In genomic region chr9:88295798-88296197, GRCm38 (mm10) we compare ENCODE assay signal across 11 mouse cellular contexts. TPM values are rescaled to one million over a fixed set of nuclear protein-coding genes. Genes with fewer than 3 reads are reported as not detected.
DNase-seq lines count a peak whose midpoint lies in the region; ATAC-seq lines count a peak whose summit lies in the region.
"Had no signal": no experiment of that assay in that cellular context is flagged by ENCODE, and none has a peak within 500 bp of the region (broad histone marks: within the 10 kb centered on the region; RNA-seq: fewer than 3 reads in every experiment).

No protein-coding gene starts in this region.

- H3K9ac ChIP-seq in forebrain, embryonic 14.5 days (ENCODE audit: low read length): no peak overlapping the region
- no peak overlapping the region for H3K9ac ChIP-seq in neural tube, embryonic 14.5 days (replicated peaks; ENCODE audit: low read depth, low read length)
- H3K9ac ChIP-seq in hindbrain, embryonic 16.5 days (ENCODE audit: low read depth, low read length): no peak overlapping the region
- H3K9ac ChIP-seq: limb, embryonic 15.5 days had no signal

- no peaks in the 10 kb centered on the region for H3K27me3 ChIP-seq in forebrain, embryonic 14.5 days (replicated peaks; ENCODE audit: control insufficient read depth, insufficient read depth, low read length)
- no peaks in the 10 kb centered on the region for H3K27me3 ChIP-seq in forebrain, embryonic 10.5 days (ENCODE audit: poor library complexity, severe bottlenecking)
- no peaks in the 10 kb centered on the region for H3K27me3 ChIP-seq in neural tube, embryonic 14.5 days (ENCODE audit: control insufficient read depth, insufficient read depth, low read length)
- H3K27me3 ChIP-seq in hindbrain, embryonic 16.5 days (replicated peaks; ENCODE audit: control insufficient read depth, insufficient read depth, low read length): no peaks in the 10 kb centered on the region
- H3K27me3 ChIP-seq in splenic B cell, adult 2 months (ENCODE audit: control insufficient read depth, insufficient read depth, low read length, poor library complexity, severe bottlenecking): no peaks in the 10 kb centered on the region
- H3K27me3 ChIP-seq: limb, embryonic 15.5 days; megakaryocyte, embryonic 14.5 days had no signal

- peak; percentile 64 for DNase-seq in forebrain, embryonic 14.5 days (ENCODE audit: low spot score)
- no peak for DNase-seq in forebrain, embryonic 10.5 days (ENCODE audit: extremely low spot score, low spot score)
- no peak for DNase-seq in neural tube, embryonic 10.5 days (ENCODE audit: extremely low spot score, low spot score)
- peak; percentile 19 for DNase-seq in splenic B cell, adult 2 months (ENCODE audit: low read depth, low spot score)
- DNase-seq in thymus, postnatal 36 days: no peak
- no peak for DNase-seq in spleen, adult 18-20 months
- DNase-seq: kidney, adult 2 months had no signal

- H3K27ac ChIP-seq in forebrain, embryonic 14.5 days (ENCODE audit: low read depth, low read length): no peak overlapping the region
- H3K27ac ChIP-seq in forebrain, embryonic 10.5 days: no peak overlapping the region
- H3K27ac ChIP-seq in neural tube, embryonic 14.5 days (ENCODE audit: low read depth, low read length): no peak overlapping the region
- no peak overlapping the region for H3K27ac ChIP-seq in hindbrain, embryonic 16.5 days (ENCODE audit: low read depth, low read length)
- H3K27ac ChIP-seq: limb, embryonic 15.5 days had no signal

- no peaks in the 10 kb centered on the region for H3K9me3 ChIP-seq in forebrain, embryonic 14.5 days (replicated peaks; ENCODE audit: control insufficient read depth, low read length)
- H3K9me3 ChIP-seq in forebrain, embryonic 10.5 days: no peaks in the 10 kb centered on the region
- H3K9me3 ChIP-seq in neural tube, embryonic 14.5 days (ENCODE audit: control insufficient read depth, low read length): no peaks in the 10 kb centered on the region
- no peaks in the 10 kb centered on the region for H3K9me3 ChIP-seq in hindbrain, embryonic 16.5 days (ENCODE audit: control insufficient read depth, low read length)
- H3K9me3 ChIP-seq: limb, embryonic 15.5 days; megakaryocyte, embryonic 14.5 days had no signal

- H3K36me3 ChIP-seq in forebrain, embryonic 14.5 days (ENCODE audit: control insufficient read depth, insufficient read depth, low read length): no peaks in the 10 kb centered on the region
- no peaks in the 10 kb centered on the region for H3K36me3 ChIP-seq in forebrain, embryonic 10.5 days (replicated peaks)
- no peaks in the 10 kb centered on the region for H3K36me3 ChIP-seq in neural tube, embryonic 14.5 days (ENCODE audit: control insufficient read depth, insufficient read depth, low read length)
- no peaks in the 10 kb centered on the region for H3K36me3 ChIP-seq in hindbrain, embryonic 16.5 days (ENCODE audit: control insufficient read depth, insufficient read depth, low read length)
- H3K36me3 ChIP-seq in splenic B cell, adult 2 months (ENCODE audit: control insufficient read depth, insufficient read depth, low read length, poor library complexity, severe bottlenecking): no peaks in the 10 kb centered on the region
- H3K36me3 ChIP-seq: limb, embryonic 15.5 days had no signal

- no peak overlapping the region for H3K4me2 ChIP-seq in forebrain, embryonic 14.5 days (ENCODE audit: low read length)
- no peak overlapping the region for H3K4me2 ChIP-seq in neural tube, embryonic 14.5 days (ENCODE audit: low read depth, low read length)
- no peak overlapping the region for H3K4me2 ChIP-seq in hindbrain, embryonic 16.5 days (ENCODE audit: low read length)
- H3K4me2 ChIP-seq: limb, embryonic 15.5 days had no signal

- H3K4me1 ChIP-seq in forebrain, embryonic 14.5 days (ENCODE audit: control insufficient read depth, insufficient read depth, low read length): no peaks in the 10 kb centered on the region
- no peaks in the 10 kb centered on the region for H3K4me1 ChIP-seq in forebrain, embryonic 10.5 days
- H3K4me1 ChIP-seq in neural tube, embryonic 14.5 days (ENCODE audit: control insufficient read depth, insufficient read depth, low read length): no peaks in the 10 kb centered on the region
- no peaks in the 10 kb centered on the region for H3K4me1 ChIP-seq in hindbrain, embryonic 16.5 days (ENCODE audit: control insufficient read depth, insufficient read depth, low read depth, low read length)
- H3K4me1 ChIP-seq: limb, embryonic 15.5 days had no signal

- no peak overlapping the region for H3K4me3 ChIP-seq in forebrain, embryonic 14.5 days (ENCODE audit: low read depth, low read length)
- no peak overlapping the region for H3K4me3 ChIP-seq in forebrain, embryonic 10.5 days
- H3K4me3 ChIP-seq in neural tube, embryonic 14.5 days (ENCODE audit: low read depth, low read length): no peak overlapping the region
- H3K4me3 ChIP-seq in hindbrain, embryonic 16.5 days (ENCODE audit: low read length): no peak overlapping the region
- H3K4me3 ChIP-seq: limb, embryonic 15.5 days; megakaryocyte, embryonic 14.5 days had no signal

- ATAC-seq in forebrain, embryonic 14.5 days: peak; percentile 65; the same call in 1 of the 2 replicates
- peak; percentile 75; the same call in 1 of the 2 replicates for ATAC-seq in neural tube, embryonic 14.5 days (ENCODE audit: low read depth)
- peak; percentile 61; the same call in 1 of the 2 replicates for ATAC-seq in hindbrain, embryonic 16.5 days

- 54% methylated on average over 4 of the region's 4 CpGs for WGBS in forebrain, embryonic 14.5 days
- WGBS in forebrain, embryonic 10.5 days: 74% methylated on average over 4 of the region's 4 CpGs
- WGBS in neural tube, embryonic 14.5 days: 50% methylated on average over 4 of the region's 4 CpGs
- 60% methylated on average over 4 of the region's 4 CpGs for WGBS in hindbrain, embryonic 16.5 days

RNA-seq across cellular contexts. Expression of gene Nt5e, which starts 31.2 kb away (rescaled TPM):
- polyA plus RNA-seq in forebrain, embryonic 14.5 days (2014; fragmentation: Nextera tagmentation; extraction: Ambion mirVana): 0.48 and 0.94 TPM in 2 replicates
- 0.86 and 0.95 TPM in 2 replicates for polyA plus RNA-seq in forebrain, embryonic 10.5 days (2016; fragmentation: Nextera tagmentation; extraction: Ambion mirVana)
- polyA plus RNA-seq in neural tube, embryonic 14.5 days (2014; fragmentation: Nextera tagmentation; extraction: Ambion mirVana): 0.76 and 1.0 TPM in 2 replicates
- polyA plus RNA-seq in hindbrain, embryonic 16.5 days (2015; fragmentation: Nextera tagmentation; extraction: Ambion mirVana): 1.3 and 2.1 TPM in 2 replicates

Comparison
In these comparisons a context has a peak if more than half of its experiments do, and no peak if none do; other contexts are left out.
1. DNase-seq: peak in forebrain, embryonic 14.5 days (single experiment) and splenic B cell, adult 2 months (single experiment); none in forebrain, embryonic 10.5 days (single experiment), neural tube, embryonic 10.5 days (single experiment), thymus, postnatal 36 days (0 of 2) and spleen, adult 18-20 months (0 of 2).
2. Peak in every context shown above with its lines, with median percentiles within 50 percentile points of each other: ATAC-seq.